Mouse (Mus musculus) heart, embryonic 16.5 days (tissue): ENCODE data around the gene Ikbip. TPM values are rescaled to one million over a fixed set of nuclear protein-coding genes. Genes with fewer than 3 reads are reported as not detected.

ENCODE experiments used
- ATAC-seq: fragments of 200-750 bp; cut with Nextera tagmentation; replicated peaks from 2 replicates; pipeline ENCODE4 v1.8.0; 2017; ENCODE audit warnings: moderate number of reproducible peaks; ENCODE audit not compliant: insufficient read depth, low FRiP score; ENCODE audit errors: extremely low read depth
- H3K27ac ChIP-seq: fragments of 300-500 bp; sonication (generic); 2 replicates; pipeline ENCODE4 v1.5.1; 2014; ENCODE audit warnings: mild to moderate bottlenecking, low read length, control low read depth, moderate library complexity
- H3K27me3 ChIP-seq: fragments of 300-500 bp; sonication (generic); 2 replicates; pipeline ENCODE4 v1.6.1; 2014; ENCODE audit warnings: low read length, mixed read lengths; ENCODE audit not compliant: control insufficient read depth, insufficient read depth
- H3K36me3 ChIP-seq: fragments of 300-500 bp; sonication (generic); 2 replicates; pipeline ENCODE4 v1.6.1; 2014; ENCODE audit not compliant: control insufficient read depth, insufficient read depth
- H3K4me1 ChIP-seq: fragments of 300-500 bp; sonication (generic); 2 replicates; pipeline ENCODE4 v1.6.1; 2014; ENCODE audit warnings: low read length, mixed read lengths; ENCODE audit not compliant: control insufficient read depth, insufficient read depth
- H3K4me2 ChIP-seq: fragments of 300-500 bp; sonication (generic); 2 replicates; pipeline ENCODE4 v1.6.1; 2014; ENCODE audit warnings: low read depth, mild to moderate bottlenecking, control low read depth, low read length
- H3K4me3 ChIP-seq: fragments of 300-500 bp; sonication (generic); 2 replicates; pipeline ENCODE4 v1.5.1; 2014; ENCODE audit warnings: mild to moderate bottlenecking, control low read depth, low read length
- H3K9ac ChIP-seq: fragments of 300-500 bp; sonication (generic); 2 replicates; pipeline ENCODE4 v1.6.1; 2014; ENCODE audit warnings: low read length, control low read depth
- H3K9me3 ChIP-seq: fragments of 300-500 bp; sonication (generic); replicated peaks from 2 replicates; pipeline ENCODE4 v1.6.1; 2016; ENCODE audit warnings: low read length; ENCODE audit not compliant: control insufficient read depth
- WGBS: fragments of 180-500 bp; shearing (Covaris S2); extraction: QIAGEN DNeasy Blood & Tissue Kit; methylation state at CpG from one replicate; pipeline ENCODE4 v1.1.7; 2014; 5-methylcytosine and 5-hydroxymethylcytosine counted together
- polyA plus RNA-seq: library from polyadenylated mRNA; unstranded; fragments of >200 nt; fragmentation: Nextera tagmentation; extraction: Ambion mirVana; gene quantifications from 2 replicates; pipeline ENCODE4 v1.2.1, GENCODE M21; 2015

Ikbip gene
- polyA plus RNA-seq, 1 experiment from 2014 or later = 39.3 TPM

DNA sequence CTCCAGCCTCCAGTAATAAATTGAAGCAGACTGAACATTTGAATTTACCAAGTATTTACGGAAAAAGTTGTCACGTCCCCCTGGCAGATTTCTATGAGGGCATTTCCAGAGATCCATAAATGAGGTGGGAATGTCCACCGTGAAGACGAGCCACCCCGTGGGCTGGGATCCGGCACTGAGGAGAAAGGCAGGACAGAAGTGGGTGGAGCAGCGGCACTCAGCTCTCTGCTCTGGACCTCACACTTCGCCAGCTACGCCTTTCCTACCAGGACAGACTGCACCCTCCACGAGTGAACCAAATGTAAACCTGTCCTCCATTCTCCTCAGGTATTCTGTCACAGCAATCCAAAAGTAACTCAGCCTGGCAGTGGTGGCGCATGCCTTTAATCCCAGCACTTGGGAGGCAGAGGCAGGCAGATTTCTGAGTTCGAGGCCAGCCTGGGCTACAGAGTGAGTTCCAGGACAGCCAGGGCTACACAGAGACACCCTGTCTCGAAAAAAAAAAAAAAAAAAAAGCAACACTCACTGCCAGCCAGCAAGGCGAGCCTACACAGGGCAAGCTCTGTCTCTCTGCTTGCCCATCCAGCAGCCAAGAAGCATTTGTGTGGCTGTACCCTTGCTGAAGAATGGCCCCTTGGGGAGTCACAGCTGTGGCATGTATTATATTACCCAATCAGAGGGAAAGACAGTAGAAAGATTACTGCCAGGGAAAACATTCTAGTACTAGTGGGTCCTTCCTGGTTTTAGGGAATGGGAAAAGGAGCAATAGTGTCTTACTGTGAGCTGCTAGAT lies 20.3 kb downstream of the Ikbip start:
- no peak for ATAC-seq
- Histone ChIP-seq H3K4me1 (no peaks in the 10 kb centered on the region), H3K27ac (no peak overlapping the region), H3K4me3 (no peak overlapping the region), H3K9ac (no peak overlapping the region), H3K9me3 (peaks cover 3% of the 10 kb centered on the region; the same call in 1 of the 2 replicates), H3K27me3 (no peaks in the 10 kb centered on the region), H3K36me3 (peaks cover 13% of the 10 kb centered on the region), H3K4me2 (no peak overlapping the region)
- 90% methylated on average over 14 of the region's 14 CpGs for WGBS

DNA sequence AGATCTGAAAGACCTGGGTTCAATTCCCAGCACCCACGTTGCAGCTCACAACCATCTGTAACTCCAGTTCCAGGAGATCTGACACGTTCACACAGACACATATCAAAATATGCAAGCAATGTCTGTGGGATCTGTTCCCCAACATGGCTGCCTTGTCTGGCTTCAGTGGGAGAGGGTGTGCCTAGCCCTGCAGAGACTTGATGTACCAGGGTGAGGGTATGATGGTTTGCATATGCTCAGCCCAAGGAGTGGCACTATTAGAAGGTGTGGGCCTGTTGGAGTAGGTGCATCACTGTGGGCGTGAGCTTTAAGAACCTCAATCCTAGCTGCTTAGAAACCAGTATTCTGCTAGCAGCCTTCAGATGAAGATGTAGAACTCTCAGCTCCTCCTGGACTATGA lies 23.2 kb downstream of the Ikbip start:
- no peak overlapping the region for H3K4me2 ChIP-seq
- no peak overlapping the region for H3K27ac ChIP-seq
- H3K4me1 ChIP-seq = no peaks in the 10 kb centered on the region
- H3K4me3 ChIP-seq = no peak overlapping the region
- peaks cover 13% of the 10 kb centered on the region for H3K36me3 ChIP-seq
- 71% methylated on average over 3 of the region's 3 CpGs for WGBS
- peaks cover 6% of the 10 kb centered on the region for H3K9me3 ChIP-seq
- H3K27me3 ChIP-seq = no peaks in the 10 kb centered on the region
- no peak overlapping the region for H3K9ac ChIP-seq
- ATAC-seq = no peak

DNA sequence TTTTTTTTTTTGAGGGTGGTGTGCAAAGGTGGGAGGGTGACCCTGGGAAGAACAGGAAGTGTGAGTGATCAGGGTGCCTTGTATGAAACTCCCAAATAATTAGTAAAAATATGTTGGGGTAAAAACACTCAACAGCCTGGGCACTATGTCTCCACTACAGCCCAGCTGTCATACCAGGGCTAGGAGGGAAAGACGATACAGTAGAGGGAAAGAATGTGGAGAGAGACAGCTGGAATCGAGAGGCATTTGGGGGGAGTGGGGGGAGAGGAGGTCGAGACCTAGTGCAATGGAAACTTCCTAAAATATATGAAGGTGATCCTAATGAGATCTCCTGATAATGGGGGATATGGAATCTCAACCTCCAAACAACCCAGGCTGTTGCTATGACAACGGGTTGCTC lies 27.1 kb downstream of the Ikbip start:
- no peak overlapping the region for H3K4me3 ChIP-seq
- ATAC-seq = no peak
- 65% methylated on average over 4 of the region's 4 CpGs for WGBS

DNA sequence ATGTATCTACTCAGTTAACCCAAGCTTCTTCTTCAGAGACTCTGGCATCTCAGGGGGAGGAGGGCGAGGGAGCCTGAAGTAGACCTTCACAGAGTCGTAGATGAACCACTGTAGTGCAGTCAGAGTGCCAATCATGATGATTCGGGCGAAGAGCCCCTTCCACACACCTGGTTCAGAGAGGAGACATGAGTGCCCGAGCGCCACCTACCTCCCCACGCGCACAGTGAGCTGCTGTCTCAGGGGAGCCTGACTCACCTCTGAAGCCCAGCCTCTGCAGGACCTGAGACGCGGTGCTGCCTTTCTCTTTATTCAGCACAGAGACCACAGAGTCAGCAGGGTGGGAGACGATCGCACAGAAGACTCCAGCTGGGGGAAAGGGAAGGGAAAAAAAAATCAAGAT lies 34.2 kb downstream of the Ikbip start:
- H3K9ac ChIP-seq = no peak overlapping the region
- no peak overlapping the region for H3K4me3 ChIP-seq
- no peak overlapping the region for H3K27ac ChIP-seq
- 92% methylated on average over 12 of the region's 12 CpGs for WGBS
- peaks cover 11% of the 10 kb centered on the region for H3K4me1 ChIP-seq
- no peak overlapping the region for H3K4me2 ChIP-seq
- H3K36me3 ChIP-seq = peaks cover 84% of the 10 kb centered on the region
- H3K27me3 ChIP-seq = no peaks in the 10 kb centered on the region
- no peak; the same call in 1 of the 2 replicates for ATAC-seq
- H3K9me3 ChIP-seq = no peaks in the 10 kb centered on the region

More for the DNA sequence above, 27.1 kb downstream of the Ikbip start:
- Histone ChIP-seq H3K27me3 (no peaks in the 10 kb centered on the region), H3K4me2 (no peak overlapping the region), H3K36me3 (peaks cover 24% of the 10 kb centered on the region), H3K27ac (no peak overlapping the region), H3K9ac (no peak overlapping the region), H3K4me1 (no peaks in the 10 kb centered on the region), H3K9me3 (peaks cover 6% of the 10 kb centered on the region)

DNA sequence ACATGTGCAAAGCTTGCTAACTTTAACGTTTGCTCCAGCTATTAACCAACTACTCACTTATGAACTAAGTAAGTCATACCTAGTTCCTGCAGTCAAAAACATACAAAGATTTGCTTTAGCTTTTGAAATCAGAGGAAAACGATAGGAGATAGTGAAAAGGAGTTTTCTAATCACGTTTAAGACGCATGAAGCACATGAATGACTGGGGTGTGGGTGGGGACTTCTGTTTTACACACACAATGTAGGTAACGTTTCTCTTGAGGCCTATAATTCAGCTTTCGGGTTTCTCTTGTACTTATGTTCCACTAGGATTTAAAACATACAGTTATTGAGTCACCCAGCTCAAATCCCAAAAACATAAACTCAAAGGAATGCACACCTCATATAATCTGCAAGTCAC lies 39.9 kb downstream of the Ikbip start:
- Histone ChIP-seq H3K27me3 (no peaks in the 10 kb centered on the region), H3K4me3 (peak overlapping the region; percentile 100), H3K27ac (peak overlapping the region; percentile 97), H3K9ac (peak overlapping the region; percentile 100), H3K36me3 (peaks cover 40% of the 10 kb centered on the region), H3K9me3 (no peaks in the 10 kb centered on the region), H3K4me1 (peaks cover 24% of the 10 kb centered on the region), H3K4me2 (peak overlapping the region; percentile 60)
- 13% methylated on average over 6 of the region's 6 CpGs for WGBS
- ATAC-seq = no peak

DNA sequence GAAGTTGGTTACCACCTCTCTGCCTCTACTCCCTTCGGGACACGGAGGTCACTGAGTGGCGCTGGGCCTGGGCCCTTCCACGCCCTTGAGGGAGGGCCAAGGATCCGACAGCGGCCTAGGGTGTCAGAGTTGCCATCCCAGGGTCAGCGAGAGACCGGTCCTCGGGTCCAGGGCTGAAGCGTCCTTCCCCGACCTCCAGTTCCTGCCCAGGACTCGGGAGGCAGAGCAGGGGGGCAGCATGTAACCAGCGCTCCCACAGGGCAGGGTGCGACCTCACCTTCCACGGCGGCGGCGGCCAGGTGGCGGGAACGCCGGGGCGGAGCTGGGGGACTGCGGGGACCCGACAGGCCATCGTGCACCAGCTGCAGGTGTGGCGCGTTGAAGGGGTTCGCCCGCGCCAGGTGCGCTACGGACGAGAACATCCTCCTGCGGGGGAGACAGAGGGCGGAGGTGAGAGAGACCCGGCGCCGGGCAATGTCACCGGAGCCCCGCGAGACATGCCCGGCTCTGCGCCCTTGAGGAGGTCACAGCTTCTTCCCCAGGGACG lies 40.6 kb downstream of the Ikbip start:
- H3K9me3 ChIP-seq = no peaks in the 10 kb centered on the region
- under 1% methylated on average over 35 of the region's 44 CpGs for WGBS
- ATAC-seq = peak; percentile 52
- H3K36me3 ChIP-seq = peaks cover 33% of the 10 kb centered on the region
- H3K4me1 ChIP-seq = peaks cover 24% of the 10 kb centered on the region
- peak overlapping the region; percentile 97 for H3K27ac ChIP-seq
- no peaks in the 10 kb centered on the region for H3K27me3 ChIP-seq
- H3K4me2 ChIP-seq = peak overlapping the region; percentile 60
- peak overlapping the region; percentile 100 for H3K9ac ChIP-seq
- H3K4me3 ChIP-seq = peak overlapping the region; percentile 100

DNA sequence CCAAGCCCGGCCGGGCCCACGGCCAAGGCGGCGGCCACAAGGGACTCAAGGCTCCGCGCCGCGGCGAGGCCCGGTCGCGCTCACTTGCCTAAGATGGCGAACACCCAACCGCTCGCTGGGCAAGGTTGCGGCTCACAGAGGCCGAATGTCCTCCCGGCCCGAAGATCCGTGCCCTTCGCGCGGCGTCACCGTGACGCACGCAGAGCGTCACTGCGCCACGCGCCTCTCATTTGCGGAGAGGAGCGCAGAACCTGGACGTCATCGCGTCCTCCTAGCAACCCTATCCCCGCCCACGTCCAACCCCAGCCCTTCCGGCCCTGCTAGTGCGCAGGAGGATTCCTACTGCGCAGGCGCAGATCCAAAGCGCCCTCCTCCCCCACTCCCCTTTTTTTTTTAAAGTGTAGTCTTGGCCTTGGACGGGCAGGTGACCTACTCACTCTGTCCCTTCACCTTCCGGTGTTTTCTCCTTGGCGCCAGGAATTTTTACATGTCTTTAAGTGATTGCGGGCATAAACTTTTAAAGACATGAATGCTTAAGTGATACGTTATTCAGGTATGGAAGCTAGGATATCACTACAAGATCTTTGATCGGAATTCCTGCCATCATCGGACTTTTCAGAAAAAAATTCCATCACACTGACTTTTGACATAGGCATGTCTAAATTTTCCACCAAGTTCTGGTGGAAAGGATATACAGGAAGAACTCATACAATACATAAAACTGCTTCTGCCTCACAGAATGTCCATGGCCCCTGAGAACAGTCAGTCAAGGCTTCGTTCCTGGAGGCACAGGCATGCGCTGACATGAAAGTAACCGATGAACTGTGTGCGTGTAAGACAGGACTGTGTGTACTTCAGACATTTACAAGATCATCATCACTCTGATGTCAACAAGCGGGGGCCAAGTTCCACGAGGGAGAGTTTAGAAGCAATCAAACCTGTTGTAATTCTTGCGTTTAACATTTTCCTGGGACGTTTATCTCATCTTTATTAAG lies 41.4 kb downstream of the Ikbip start, which contains the start of gene Slc25a3:
Gene Slc25a3, minus strand, starts transcription at position 232 of the 995 bp plus-strand sequence.
- H3K9ac ChIP-seq = peak within 1 kb of the TSS; percentile 100
- peak; percentile 99 for ATAC-seq
- WGBS = 9% methylated on average over 59 of the region's 59 CpGs

DNA sequence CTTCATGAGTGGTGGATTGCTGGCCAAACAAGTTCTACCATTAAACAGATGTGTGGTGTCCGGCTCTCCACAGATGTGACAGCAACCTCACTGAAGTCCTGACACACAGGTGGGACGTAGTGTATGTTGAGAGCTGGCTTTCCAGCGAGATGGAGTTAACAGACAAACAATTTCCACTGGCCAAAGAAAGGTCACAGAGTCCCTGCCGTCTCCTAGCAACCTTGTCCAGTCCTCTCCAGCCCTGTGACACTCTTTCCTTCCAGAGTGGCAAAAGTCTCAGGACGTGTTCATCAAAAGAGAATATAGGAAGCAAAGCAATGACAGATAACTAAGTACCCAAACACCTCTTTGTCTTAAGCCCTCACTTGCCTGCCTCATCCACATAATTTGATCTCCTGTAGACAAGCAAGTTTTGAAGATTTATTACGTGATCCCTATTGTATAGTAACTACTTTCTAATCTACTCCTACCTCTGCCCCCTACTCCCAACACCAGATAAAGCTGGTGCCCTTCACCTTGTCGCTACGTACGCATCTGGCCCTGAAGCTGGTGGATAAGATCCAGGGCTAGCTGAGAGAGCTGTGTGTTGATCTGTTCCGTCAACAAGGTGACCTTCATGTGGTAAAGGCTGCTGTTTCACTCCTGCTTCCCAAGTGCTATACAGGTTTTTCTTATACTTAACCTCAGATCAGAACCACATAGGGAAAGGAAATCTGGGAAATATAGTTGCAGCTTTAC lies 44.0 kb downstream of the Ikbip start:
- Histone ChIP-seq H3K4me3 (no peak overlapping the region), H3K36me3 (peaks cover 4% of the 10 kb centered on the region; the same call in 1 of the 2 replicates), H3K4me1 (peaks cover 12% of the 10 kb centered on the region), H3K27me3 (no peaks in the 10 kb centered on the region), H3K4me2 (no peak overlapping the region), H3K9ac (peak overlapping the region; percentile 21; the same call in 1 of the 2 replicates), H3K9me3 (0 out of 2 replicates have a peak, but pooled peaks cover 3% of the 10 kb centered on the region), H3K27ac (peak overlapping the region; percentile 86)
- WGBS = 31% methylated on average over 10 of the region's 10 CpGs
- ATAC-seq = no peak

More for the DNA sequence above, 41.4 kb downstream of the Ikbip start, which contains the start of gene Slc25a3:
- H3K4me1 ChIP-seq = peaks cover 24% of the 10 kb centered on the region
- H3K9me3 ChIP-seq = no peaks in the 10 kb centered on the region
- peak within 1 kb of the TSS; percentile 97 for H3K27ac ChIP-seq
- H3K27me3 ChIP-seq = no peaks in the 10 kb centered on the region
- H3K4me3 ChIP-seq = peak within 1 kb of the TSS; percentile 100
- H3K4me2 ChIP-seq = peak within 1 kb of the TSS; percentile 69
- peaks cover 26% of the 10 kb centered on the region for H3K36me3 ChIP-seq
